Mouse (Mus musculus): ENCODE results near the gene Mx1. TPM values are rescaled to one million over a fixed set of nuclear protein-coding genes. Genes with fewer than 3 reads are reported as not detected.

Mx1 gene
- total RNA-seq, 4 experiments from 2014 or later = 0.13 to 0.51 (median 0.31) TPM; not detected in 1

DNA sequence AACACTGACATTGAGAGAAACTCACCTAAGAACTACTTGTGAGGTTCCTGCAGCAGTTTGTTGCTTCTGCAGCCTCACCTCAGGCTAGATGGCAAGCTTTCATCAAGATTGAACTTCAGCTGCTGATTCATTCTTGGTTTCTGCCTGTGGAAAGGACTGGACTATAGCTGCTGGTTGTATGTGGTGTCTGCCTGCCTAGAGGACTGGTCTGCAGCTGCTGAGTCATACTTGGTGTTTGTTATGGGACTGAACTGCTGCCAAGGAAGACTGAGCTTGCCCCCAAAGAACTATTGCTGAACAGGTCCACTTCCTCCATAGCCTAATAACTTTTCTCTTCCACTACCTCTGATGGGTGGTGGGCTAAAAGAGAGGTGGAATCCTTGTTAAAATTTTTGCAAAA lies 15.3 kb downstream of the Mx1 start:
- no peak for DNase-seq (ENCODE audit: low spot score in 2 of 2)

DNA sequence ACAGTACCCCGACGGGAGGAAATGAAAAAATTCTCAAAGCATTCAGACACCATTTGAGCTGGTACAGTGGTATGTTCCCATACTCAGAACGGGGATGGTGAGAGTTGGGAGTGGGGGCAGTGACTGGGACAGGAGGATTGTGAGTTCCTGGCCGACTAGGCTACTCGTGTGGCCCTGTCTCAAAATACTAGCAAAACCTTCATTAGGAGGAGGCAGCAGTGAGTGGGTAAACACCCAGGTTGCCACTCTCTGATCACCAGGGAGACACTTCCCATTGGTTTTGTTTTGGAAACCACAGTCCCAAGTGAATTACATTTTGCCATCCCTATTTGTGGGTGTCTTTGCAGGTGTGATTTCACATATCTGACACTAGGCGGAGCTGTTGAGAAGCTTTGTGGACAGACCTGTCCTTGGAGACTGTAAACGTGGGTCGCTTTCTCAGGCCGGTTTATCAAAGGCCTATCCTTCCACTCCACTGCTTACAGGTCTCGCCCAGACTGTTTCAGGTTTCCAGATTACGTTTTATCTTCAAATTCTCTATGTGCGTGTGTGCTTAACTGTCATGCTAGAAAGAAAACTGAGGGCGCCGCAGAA lies 18.9 kb downstream of the Mx1 start:
- no peak for DNase-seq (ENCODE audit: low spot score in 2 of 2)

GRCm38 (mm10) chr16:97441967-97442366 lies 20.7 kb downstream of the Mx1 start:
- DNase-seq (ENCODE audit: low spot score in 2 of 2) = no peak

DNA sequence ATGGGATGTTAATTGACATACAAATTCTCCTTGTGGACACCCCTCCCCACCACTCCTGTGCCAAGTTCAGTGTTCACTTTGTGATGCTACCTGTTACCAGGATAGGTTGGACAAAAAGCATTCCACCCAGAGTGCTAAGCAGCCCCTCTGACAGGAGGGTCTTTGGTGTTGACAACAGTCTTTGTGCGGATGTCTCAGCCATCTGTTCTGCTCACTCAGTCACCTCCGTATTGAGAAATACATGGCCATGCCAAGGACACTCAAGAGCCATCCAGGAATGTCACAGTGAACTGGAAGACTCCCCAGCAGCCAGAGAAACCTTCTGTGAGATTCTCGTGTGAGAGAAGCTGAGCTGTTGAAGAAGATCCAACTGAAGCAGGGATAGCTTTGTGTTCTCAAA lies 24.5 kb downstream of the Mx1 start:
- no peak for DNase-seq (ENCODE audit: low spot score in 2 of 2)

DNA sequence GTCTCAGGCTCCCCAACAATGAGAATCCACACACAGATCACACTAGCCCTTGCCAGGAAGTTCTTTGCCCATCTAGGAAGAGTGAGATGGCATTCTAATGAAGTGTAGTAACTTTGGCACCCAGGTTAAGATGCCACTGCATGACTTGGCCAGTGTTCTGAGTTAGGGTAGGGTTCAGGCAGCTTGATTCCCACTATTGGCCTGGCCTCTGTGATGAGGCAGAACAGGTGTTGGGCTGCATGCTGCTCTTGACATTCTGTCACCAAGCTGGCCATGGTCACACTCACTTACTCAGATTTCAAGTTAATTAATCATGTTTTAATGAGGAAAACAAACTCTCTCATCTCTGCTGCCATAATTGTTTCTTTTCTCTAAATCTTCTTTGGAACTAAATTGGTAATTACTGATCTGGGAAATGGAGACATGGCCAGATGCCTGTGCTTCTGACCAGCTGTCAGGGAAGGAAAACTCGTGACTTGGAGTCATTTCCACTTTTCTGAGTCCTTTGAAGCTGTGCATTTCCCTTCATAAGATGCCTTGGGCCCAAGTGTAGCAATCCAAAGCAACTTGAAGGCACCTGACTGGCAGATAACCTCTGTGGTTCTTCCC lies 25.2 kb downstream of the Mx1 start:
- peak in 1 of 2 experiments; percentile 7 for DNase-seq (ENCODE audit: low spot score in 2 of 2)

DNA sequence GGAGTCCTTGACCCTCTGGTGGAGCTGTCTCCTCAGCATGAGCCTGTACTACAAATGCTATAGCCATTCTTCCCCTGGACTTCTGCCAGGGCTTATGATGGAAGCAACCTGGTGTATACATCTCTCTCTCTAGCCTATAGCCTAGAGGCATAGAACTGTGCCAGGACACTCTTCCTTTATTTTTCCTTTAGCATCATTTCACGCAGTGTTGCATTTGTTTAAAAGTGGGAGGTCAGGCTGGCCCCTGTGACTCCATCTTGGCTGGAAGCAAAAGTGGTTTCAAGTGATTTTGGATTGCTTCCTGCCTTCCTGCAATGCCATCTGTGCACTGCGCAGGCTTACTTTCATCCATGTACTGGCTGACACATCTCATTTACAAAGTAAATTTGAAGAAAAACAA lies 28.5 kb downstream of the Mx1 start:
- no peak for DNase-seq (ENCODE audit: low spot score in 2 of 2)

- DNase-seq (ENCODE audit: low spot score in 2 of 2) = peak; percentile 10 to 13
Observed at GRCm38 (mm10) chr16:97431328-97431727, 31.4 kb downstream of the Mx1 start.

DNA sequence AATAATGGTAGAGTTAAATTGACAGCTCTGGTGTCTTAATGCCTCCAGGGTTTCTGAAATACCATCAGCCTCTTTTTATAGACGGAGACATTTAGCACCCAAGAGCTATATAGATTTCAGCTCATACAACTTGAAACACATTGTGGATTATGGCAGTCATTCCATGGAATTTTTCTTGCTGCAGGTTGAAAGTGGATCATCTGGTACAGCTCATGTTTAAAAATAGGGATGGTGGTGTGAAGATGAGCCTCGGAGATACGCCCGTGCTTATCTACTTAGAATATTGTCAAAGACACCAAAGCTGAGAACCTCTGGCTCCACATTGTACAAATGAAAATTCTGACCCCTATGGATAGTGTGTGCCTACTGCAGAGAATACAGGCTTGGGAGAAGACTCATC lies 32.6 kb downstream of the Mx1 start:
- DNase-seq (ENCODE audit: low spot score in 2 of 2) = no peak

DNA sequence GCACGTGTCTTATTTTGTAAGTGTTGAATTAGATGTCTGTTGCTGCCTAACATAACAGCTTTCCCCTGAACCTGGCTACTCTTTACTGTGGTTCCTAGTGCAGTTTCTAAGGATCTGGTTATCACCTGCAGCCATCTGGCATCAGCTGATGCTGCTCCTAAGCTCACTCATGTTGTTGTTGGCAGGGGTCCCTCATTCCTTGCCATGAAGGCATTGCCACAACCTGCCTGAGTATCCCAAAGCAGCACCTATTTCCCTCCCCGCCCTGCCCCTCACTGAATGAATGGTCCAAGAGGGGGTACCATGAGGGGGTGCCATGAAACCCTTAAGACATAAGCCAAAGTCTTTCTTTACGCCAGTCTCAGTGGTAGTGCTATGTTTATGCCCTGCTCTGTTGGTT lies 34.7 kb downstream of the Mx1 start:
- no peak for DNase-seq (ENCODE audit: low spot score in 2 of 2)

DNA sequence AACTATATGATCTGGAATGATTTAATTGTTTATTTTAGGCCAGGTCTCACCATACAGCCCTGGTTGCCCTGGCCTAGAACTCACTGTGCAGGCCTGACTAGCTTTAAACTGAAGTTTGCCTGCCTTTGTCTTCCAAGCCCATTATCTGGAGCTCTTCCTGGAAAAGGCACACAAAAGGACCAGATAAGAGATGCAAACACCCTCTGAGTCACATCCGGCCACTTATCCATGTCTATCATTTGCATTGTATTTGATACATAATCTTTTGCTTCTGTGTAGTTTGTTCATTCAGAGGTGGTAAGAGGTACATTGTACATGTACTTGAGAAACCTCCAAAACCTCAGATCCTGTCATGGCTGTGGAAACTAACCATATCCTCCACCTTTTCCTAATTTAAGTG lies 39.1 kb downstream of the Mx1 start:
- DNase-seq (ENCODE audit: low spot score in 2 of 2) = no peak

DNA sequence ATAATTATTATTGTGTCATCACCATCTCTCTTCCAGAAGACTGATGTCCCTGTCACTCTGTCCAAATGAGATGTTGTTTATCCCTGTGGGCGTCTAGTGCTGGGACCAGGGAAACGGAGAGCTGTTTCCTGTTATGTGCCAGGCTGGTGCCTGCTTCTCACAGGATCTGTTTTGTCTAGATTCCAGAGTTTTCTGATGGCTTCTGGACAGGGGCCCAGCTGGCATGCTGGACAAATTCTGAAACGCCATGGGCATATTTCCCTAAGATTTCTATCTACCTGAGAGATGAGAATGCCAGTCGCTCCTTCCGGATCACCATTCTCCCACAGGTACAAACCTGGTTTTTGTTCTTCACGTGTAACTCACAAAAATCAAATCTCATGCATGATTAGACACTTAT lies 41.0 kb downstream of the Mx1 start:
- no peak for DNase-seq (ENCODE audit: low spot score in 2 of 2)

DNA sequence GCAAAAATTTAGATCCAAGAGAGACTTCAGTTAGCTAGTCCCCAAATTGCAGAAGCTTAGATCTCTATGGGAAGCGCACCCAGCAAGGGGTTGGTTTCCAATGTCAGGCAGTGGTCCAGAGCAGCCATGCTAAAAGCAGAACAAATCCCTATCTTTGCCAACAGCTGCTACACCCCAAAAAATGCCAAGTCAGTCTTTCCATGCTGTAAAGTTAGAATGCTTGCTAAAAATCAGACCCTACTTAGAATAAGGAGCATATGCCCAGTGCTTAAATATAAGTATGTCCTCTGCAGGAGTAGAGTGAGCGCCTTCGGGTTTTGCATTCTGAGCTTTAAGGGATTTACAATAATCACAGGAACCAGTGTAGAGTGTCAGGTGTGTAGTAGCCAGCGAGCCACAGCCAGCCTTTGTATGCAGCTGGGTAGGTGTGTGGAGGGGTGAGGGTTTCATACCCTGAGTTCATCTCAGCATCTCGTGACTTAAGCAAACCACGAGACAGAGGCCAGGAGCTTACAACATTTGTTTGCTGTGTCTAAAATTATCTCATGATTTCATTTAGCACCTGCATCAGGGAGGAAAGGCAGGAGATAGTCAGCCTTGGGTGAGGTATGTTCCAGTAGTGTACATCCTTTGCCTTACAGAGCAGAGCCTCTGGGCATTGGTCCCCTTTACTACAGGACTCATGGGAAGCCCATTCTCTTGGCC lies 43.8 kb downstream of the Mx1 start:
- no peak for DNase-seq (ENCODE audit: low spot score in 2 of 2)

GRCm38 (mm10) chr16:97417896-97418542 lies 44.7 kb downstream of the Mx1 start:
- DNase-seq (ENCODE audit: low spot score in 2 of 2) = no peak

- no peak for DNase-seq (ENCODE audit: low spot score in 2 of 2)
Observed at GRCm38 (mm10) chr16:97405476-97406012, 57.2 kb downstream of the Mx1 start.

DNA sequence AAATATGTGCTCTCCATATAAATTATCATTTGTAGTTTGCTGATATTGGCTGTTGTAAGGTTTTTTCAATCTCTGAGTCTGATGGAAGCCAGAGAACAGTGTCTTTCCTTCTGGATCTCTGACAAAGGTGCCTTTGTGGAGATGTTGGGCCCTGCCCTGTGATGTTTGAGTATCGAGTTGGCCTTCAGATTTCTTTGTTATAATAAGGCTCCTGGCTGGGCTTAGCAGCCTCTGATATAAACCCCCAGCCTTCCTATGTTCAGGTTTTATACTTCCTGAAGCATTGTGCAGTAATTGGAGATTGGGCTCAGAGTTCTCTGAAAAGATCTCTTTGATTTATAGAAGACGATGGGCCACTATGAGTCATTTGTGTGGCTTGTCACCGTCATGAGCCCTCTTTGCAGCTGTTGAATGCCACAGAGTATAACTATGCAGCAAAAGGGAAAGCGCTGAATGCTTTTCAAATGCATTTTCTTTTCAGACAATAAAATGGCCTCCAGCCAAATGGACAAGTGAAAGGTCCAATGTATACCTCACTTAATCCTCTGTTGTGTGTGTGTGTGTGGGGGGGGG lies 60.4 kb downstream of the Mx1 start:
- no peak for DNase-seq (ENCODE audit: low spot score in 2 of 2)

DNA sequence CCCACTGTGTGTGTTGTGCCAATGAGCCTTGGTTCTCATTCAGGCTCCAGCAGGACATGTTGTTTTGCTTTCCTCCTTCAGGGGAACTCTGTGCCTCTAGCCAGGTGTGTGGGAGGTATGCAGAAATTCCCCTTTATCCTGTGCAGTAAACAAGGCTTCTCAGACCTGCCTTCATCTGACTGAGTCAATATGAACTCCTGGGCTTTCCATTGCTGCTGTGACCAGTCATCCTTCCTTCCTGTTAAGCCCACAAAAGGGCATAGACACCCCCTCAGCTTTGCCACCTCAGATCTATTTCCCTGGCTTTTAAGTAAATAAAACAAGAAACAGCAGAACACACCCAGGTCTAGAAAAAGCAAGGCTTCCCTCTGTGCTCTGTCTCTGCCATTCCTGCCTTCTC lies 61.0 kb downstream of the Mx1 start:
- no peak for DNase-seq (ENCODE audit: low spot score in 2 of 2)

- DNase-seq (ENCODE audit: low spot score in 2 of 2) = no peak
Observed at GRCm38 (mm10) chr16:97399991-97400390, 62.7 kb downstream of the Mx1 start.

GRCm38 (mm10) chr16:97397945-97398531 lies 64.7 kb downstream of the Mx1 start:
- no peak for DNase-seq (ENCODE audit: low spot score in 2 of 2)

Measured in gastrocnemius, adult 8-10 months (tissue).